Comparison of ENCODE assay signal across 18 mouse cellular contexts in genomic region chr4:45848825-45849156, GRCm38 (mm10). TPM values are rescaled to one million over a fixed set of nuclear protein-coding genes. Genes with fewer than 3 reads are reported as not detected.
DNase-seq lines count a peak whose midpoint lies in the region; ATAC-seq and TF ChIP-seq lines count a peak whose summit lies in the region.
"Had no signal": no experiment of that assay in that cellular context is flagged by ENCODE, and none has a peak within 500 bp of the region (broad histone marks: within the 10 kb centered on the region; RNA-seq: fewer than 3 reads in every experiment).

No protein-coding gene starts in this region.

- H3K27me3 ChIP-seq in liver, adult 2 months (ENCODE audit: control insufficient read depth, insufficient read depth, low read length) = no peaks in the 10 kb centered on the region
- 0 out of 2 replicates have a peak, but pooled peaks cover 11% of the 10 kb centered on the region for H3K27me3 ChIP-seq in limb, embryonic 14.5 days (ENCODE audit: control insufficient read depth, insufficient read depth, low read length)
- no peaks in the 10 kb centered on the region for H3K27me3 ChIP-seq in neural tube, embryonic 14.5 days (ENCODE audit: control insufficient read depth, insufficient read depth, low read length)

- ATAC-seq in limb, embryonic 14.5 days (ENCODE audit: low FRiP score, low read depth) = no peak
- ATAC-seq in neural tube, embryonic 14.5 days (ENCODE audit: low read depth) = no peak
- ATAC-seq: CD4-positive, CD25-positive, alpha-beta regulatory T cell, adult 4 months; forebrain, embryonic 14.5 days; hindbrain, embryonic 16.5 days had no signal

- peaks cover 13% of the 10 kb centered on the region; the same call in 1 of the 2 replicates for H3K79me2 ChIP-seq in liver, adult 2 months (ENCODE audit: control insufficient read depth, insufficient read depth, low read length)

- H3K36me3 ChIP-seq in liver, adult 2 months (ENCODE audit: control insufficient read depth, insufficient read depth, low read length) = no peaks in the 10 kb centered on the region
- no peaks in the 10 kb centered on the region for H3K36me3 ChIP-seq in limb, embryonic 14.5 days (ENCODE audit: control insufficient read depth, insufficient read depth, low read length)
- H3K36me3 ChIP-seq in neural tube, embryonic 14.5 days (ENCODE audit: control insufficient read depth, insufficient read depth, low read length) = no peaks in the 10 kb centered on the region
- H3K36me3 ChIP-seq: embryonic facial prominence, embryonic 12.5 days; heart, embryonic 15.5 days had no signal

- peak overlapping the region; percentile 66 for H3K9ac ChIP-seq in liver, adult 2 months (ENCODE audit: low read depth, low read length)
- no peak overlapping the region for H3K9ac ChIP-seq in limb, embryonic 14.5 days (ENCODE audit: low read depth, low read length, severe bottlenecking)
- no peak overlapping the region for H3K9ac ChIP-seq in neural tube, embryonic 14.5 days (replicated peaks; ENCODE audit: low read depth, low read length)
- H3K9ac ChIP-seq: embryonic facial prominence, embryonic 12.5 days; heart, embryonic 15.5 days had no signal

- peak; percentile 53; the same call in 1 of the 2 replicates for TF ChIP-seq POLR2A in liver, adult 2 months (IDR thresholded peaks at IDR 0.05; ENCODE audit: extremely low read depth, insufficient read depth, low read length)
- TF ChIP-seq POLR2A in limb, embryonic 14.5 days (IDR thresholded peaks at IDR 0.05; ENCODE audit: borderline replicate concordance, extremely low read depth, insufficient read depth, insufficient read length) = no peak

- 16% methylated on average over 10 of the region's 10 CpGs for whole genome bisulfite sequencing in liver, adult 2 months
- WGBS in limb, embryonic 14.5 days = 17% methylated on average over 10 of the region's 10 CpGs
- 14% methylated on average over 10 of the region's 10 CpGs for WGBS in neural tube, embryonic 14.5 days

- H3K27ac ChIP-seq in liver, adult 2 months (replicated peaks; ENCODE audit: insufficient read depth, low read depth, low read length) = peak overlapping the region; percentile 77
- H3K27ac ChIP-seq in limb, embryonic 14.5 days (replicated peaks; ENCODE audit: low read depth, low read length) = no peak overlapping the region
- H3K27ac ChIP-seq in neural tube, embryonic 14.5 days (ENCODE audit: low read depth, low read length) = peak overlapping the region; percentile 10; the same call in 1 of the 2 replicates
- H3K27ac ChIP-seq: embryonic facial prominence, embryonic 12.5 days; heart, embryonic 15.5 days had no signal

- H3K4me3 ChIP-seq in liver, adult 2 months (ENCODE audit: insufficient read depth, low read depth, low read length) = peak overlapping the region; percentile 64
- H3K4me3 ChIP-seq in limb, embryonic 14.5 days (replicated peaks; ENCODE audit: low read length) = 0 out of 2 replicates have a peak overlapping the region, but pooled peaks have one; percentile 2
- H3K4me3 ChIP-seq in neural tube, embryonic 14.5 days (ENCODE audit: low read depth, low read length) = no peak overlapping the region
- H3K4me3 ChIP-seq: embryonic facial prominence, embryonic 12.5 days; heart, embryonic 15.5 days had no signal

- DNase-seq in liver, adult 2 months (ENCODE audit: extremely low read depth, low read depth, low spot score) = peak; percentile 96
- no peak for DNase-seq in liver
- DNase-seq in kidney, adult 9 months = peak; percentile 40
- no peak for DNase-seq in limb, embryonic 14.5 days (ENCODE audit: low spot score)
- DNase-seq in urinary bladder, adult 18-20 months (ENCODE audit: low spot score in 2 of 2) = no peak
- no peak for DNase-seq in gastrocnemius, postnatal 10 days
- DNase-seq in thymus, postnatal 10 days (ENCODE audit: low spot score in 2 of 2) = no peak
- DNase-seq: cerebellum, adult 9-10 months; gastrocnemius, postnatal 25 days had no signal

- no peaks in the 10 kb centered on the region for H3K9me3 ChIP-seq in limb, embryonic 14.5 days (ENCODE audit: control insufficient read depth, low read length)
- no peaks in the 10 kb centered on the region for H3K9me3 ChIP-seq in neural tube, embryonic 14.5 days (ENCODE audit: control insufficient read depth, low read length)
- H3K9me3 ChIP-seq: embryonic facial prominence, embryonic 12.5 days; heart, embryonic 15.5 days had no signal

- no peak for TF ChIP-seq CTCF in liver, adult 2 months (IDR thresholded peaks at IDR 0.05; ENCODE audit: low read depth, low read length)

- peaks cover 32% of the 10 kb centered on the region for H3K4me1 ChIP-seq in liver, adult 2 months (ENCODE audit: control insufficient read depth, insufficient read depth, low read length)
- peaks cover 14% of the 10 kb centered on the region for H3K4me1 ChIP-seq in limb, embryonic 14.5 days (ENCODE audit: control insufficient read depth, insufficient read depth, low read length)
- no peaks in the 10 kb centered on the region for H3K4me1 ChIP-seq in neural tube, embryonic 14.5 days (ENCODE audit: control insufficient read depth, insufficient read depth, low read length)
- H3K4me1 ChIP-seq: embryonic facial prominence, embryonic 12.5 days had no signal

- H3K4me2 ChIP-seq in limb, embryonic 14.5 days (replicated peaks; ENCODE audit: low read depth, low read length, severe bottlenecking) = peak overlapping the region; percentile 32
- H3K4me2 ChIP-seq in neural tube, embryonic 14.5 days (ENCODE audit: low read depth, low read length) = no peak overlapping the region
- H3K4me2 ChIP-seq: embryonic facial prominence, embryonic 12.5 days; heart, embryonic 15.5 days had no signal

RNA-seq across cellular contexts. Expression of gene Stra6l, which starts 0.3 kb away (rescaled TPM):
- 86.7 and 103 TPM in 2 replicates for total RNA-seq in liver, adult 2 months (2014; rRNA removed)
- 161 and 173 TPM in 2 replicates for polyA plus RNA-seq in liver, adult 2 months (2012; rRNA removed)
- 2.1 and 2.5 TPM in 2 replicates for polyA plus RNA-seq in limb, embryonic 14.5 days (2012; rRNA removed)
- 0.81 and 1.2 TPM in 2 replicates for polyA plus RNA-seq in limb, embryonic 14.5 days (2014; fragmentation: Nextera tagmentation; extraction: Ambion mirVana)
- 0.62 and 0.72 TPM in 2 replicates for polyA plus RNA-seq in neural tube, embryonic 14.5 days (2014; fragmentation: Nextera tagmentation; extraction: Ambion mirVana)
- under 1 TPM in 1 of 2 experiments, not detected in 1; 0.14 TPM for total RNA-seq in gastrocnemius, postnatal 10 days (2021)
- total RNA-seq: gastrocnemius, postnatal 25 days; layer of hippocampus, postnatal 14 days; left cerebral cortex, postnatal 36 days had no signal

RNA-seq across cellular contexts. Expression of gene Igfbpl1, which starts 22.1 kb away (rescaled TPM):
- total RNA-seq in liver, adult 2 months (2014; rRNA removed) = not detected in 2 replicates
- polyA plus RNA-seq in liver, adult 2 months (2012; rRNA removed) = not detected in 2 replicates
- 0.87 and 1.6 TPM in 2 replicates for polyA plus RNA-seq in limb, embryonic 14.5 days (2012; rRNA removed)
- polyA plus RNA-seq in limb, embryonic 14.5 days (2014; fragmentation: Nextera tagmentation; extraction: Ambion mirVana) = 0.08 TPM in 1 of 2 replicates, not detected in the other
- polyA plus RNA-seq in neural tube, embryonic 14.5 days (2014; fragmentation: Nextera tagmentation; extraction: Ambion mirVana) = 55.7 and 75.5 TPM in 2 replicates
- under 1 TPM in 1 of 2 experiments, not detected in 1; 0.11 TPM for total RNA-seq in gastrocnemius, postnatal 10 days (2021)
- total RNA-seq: gastrocnemius, postnatal 25 days; monocyte, adult 5-6 weeks had no signal
- polyA plus RNA-seq: CD4-positive, CD25-positive, alpha-beta regulatory T cell, adult 4 months had no signal

RNA-seq across cellular contexts. Expression of gene Ccdc180, which starts 41.3 kb away (rescaled TPM):
- not detected in 2 replicates for total RNA-seq in liver, adult 2 months (2014; rRNA removed)
- polyA plus RNA-seq in liver, adult 2 months (2012; rRNA removed) = 0.02 TPM in 2 replicates
- polyA plus RNA-seq in limb, embryonic 14.5 days (2012; rRNA removed) = 0.01 and 0.03 TPM in 2 replicates
- polyA plus RNA-seq in limb, embryonic 14.5 days (2014; fragmentation: Nextera tagmentation; extraction: Ambion mirVana) = 0.04 and 0.07 TPM in 2 replicates
- polyA plus RNA-seq in neural tube, embryonic 14.5 days (2014; fragmentation: Nextera tagmentation; extraction: Ambion mirVana) = 0.22 and 0.36 TPM in 2 replicates
- not detected for total RNA-seq in gastrocnemius, postnatal 10 days (2021)
- total RNA-seq: gastrocnemius, postnatal 25 days; monocyte, adult 5-6 weeks had no signal
- polyA plus RNA-seq: embryonic facial prominence, embryonic 12.5 days had no signal

RNA-seq across cellular contexts. Expression of gene Aldh1b1, which starts 50.0 kb away (rescaled TPM):
- 80.3 and 156 TPM in 2 replicates for total RNA-seq in liver, adult 2 months (2014; rRNA removed)
- 96.4 and 108 TPM in 2 replicates for polyA plus RNA-seq in liver, adult 2 months (2012; rRNA removed)
- polyA plus RNA-seq in limb, embryonic 14.5 days (2012; rRNA removed) = 1.3 and 3.1 TPM in 2 replicates
- 0.83 and 1.0 TPM in 2 replicates for polyA plus RNA-seq in limb, embryonic 14.5 days (2014; fragmentation: Nextera tagmentation; extraction: Ambion mirVana)
- 9.1 and 10.3 TPM in 2 replicates for polyA plus RNA-seq in neural tube, embryonic 14.5 days (2014; fragmentation: Nextera tagmentation; extraction: Ambion mirVana)
- 1 to 10 TPM; 1.8 to 2.5 TPM for total RNA-seq in gastrocnemius, postnatal 10 days (2021)

Comparison
In these comparisons a context has a peak if more than half of its experiments do, and no peak if none do; other contexts are left out.
1. DNase-seq: peak in liver, adult 2 months (single experiment) and kidney, adult 9 months (single experiment); none in liver (single experiment), limb, embryonic 14.5 days (single experiment), urinary bladder, adult 18-20 months (0 of 2), gastrocnemius, postnatal 10 days (single experiment) and thymus, postnatal 10 days (0 of 2).
2. RNA of gene Stra6l, which starts 0.3 kb away (polyA plus RNA-seq): 161 to 173 TPM in liver, adult 2 months; 0.81 to 2.5 TPM in limb, embryonic 14.5 days and 0.62 to 0.72 TPM in neural tube, embryonic 14.5 days; every median in the first group is over 10 times any median in the second.
3. RNA of gene Igfbpl1, which starts 22.1 kb away (polyA plus RNA-seq): 55.7 to 75.5 TPM in neural tube, embryonic 14.5 days; 0.08 to 1.6 TPM in limb, embryonic 14.5 days and not detected in liver, adult 2 months; every median in the first group is over 10 times any median in the second.